Mouse (Mus musculus): ENCODE measurements around the gene Pithd1.

GRCm38 (mm10) chr4:135943389-135943788, 43.7 kb downstream of the Pithd1 start:
- TF ChIP-seq MYOG (IDR thresholded peaks at IDR 0.05; ENCODE audit: control insufficient read depth in 1 of 3, insufficient read depth in 1 of 3, insufficient read length in 2 of 3, low read depth in 2 of 3), result no peak
- TF ChIP-seq REST (IDR thresholded peaks at IDR 0.05; ENCODE audit: insufficient read depth, insufficient read length), result no peak
- TF ChIP-seq POLR2AphosphoS2 (IDR thresholded peaks at IDR 0.05; ENCODE audit: insufficient read length, low read depth), result no peak
- no peak for TF ChIP-seq MYOD1 (IDR thresholded peaks at IDR 0.05; ENCODE audit: control insufficient read depth in 1 of 3, insufficient read length in 2 of 3, low read depth in 2 of 3)
- no peak for TF ChIP-seq POLR2A (IDR thresholded peaks at IDR 0.05; ENCODE audit: insufficient read length, low read depth)

Data from myocyte (in vitro differentiated cells).